Mouse (Mus musculus) ovary, adult 18-20 months (tissue): Measurements from ENCODE around the gene Bard1.

Experiments
- DNase-seq: peaks from one replicate; pipeline ENCODE4 v3.0.0; 2022; ENCODE audit warnings: low spot score, mixed read lengths

Gene Bard1

DNA sequence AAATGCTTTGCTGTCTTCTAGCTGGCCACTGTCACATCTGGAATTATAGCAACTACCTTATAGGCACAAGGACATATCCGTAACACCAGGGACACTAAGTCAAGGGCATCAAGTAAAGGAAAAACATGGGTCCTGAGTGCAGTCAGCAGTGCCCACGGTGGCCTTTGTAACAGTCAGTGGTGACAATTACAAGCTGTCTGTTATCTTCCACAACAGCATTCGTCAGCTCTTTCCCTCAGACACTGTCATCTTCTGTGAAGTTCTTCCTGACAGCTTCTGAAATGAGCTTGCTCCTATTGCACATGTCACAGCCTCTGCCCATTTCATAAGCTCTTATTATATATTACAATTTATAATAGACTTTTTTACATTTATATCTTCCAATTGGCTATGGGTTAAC is 50.7 kb downstream of the Bard1 start:
- DNase-seq: no peak

DNA sequence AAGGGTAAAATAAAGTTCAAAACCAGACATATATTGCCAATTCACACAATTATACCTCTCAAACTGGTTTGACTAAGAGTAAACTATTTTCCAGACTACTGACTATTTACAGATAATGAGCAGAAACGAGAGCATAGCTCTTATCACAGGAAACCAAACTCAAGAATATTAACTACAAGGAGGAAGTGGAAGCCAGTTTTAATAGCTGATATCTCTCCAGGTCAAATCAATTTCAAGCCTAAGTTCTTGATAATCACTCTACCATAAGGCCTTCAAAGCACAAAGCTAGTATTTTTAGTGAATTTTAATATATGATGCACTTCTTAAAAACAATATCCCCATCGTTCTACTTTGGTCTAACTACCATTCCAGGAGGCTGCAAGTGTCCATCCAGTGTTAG is 57.8 kb downstream of the Bard1 start:
- DNase-seq: no peak

DNA sequence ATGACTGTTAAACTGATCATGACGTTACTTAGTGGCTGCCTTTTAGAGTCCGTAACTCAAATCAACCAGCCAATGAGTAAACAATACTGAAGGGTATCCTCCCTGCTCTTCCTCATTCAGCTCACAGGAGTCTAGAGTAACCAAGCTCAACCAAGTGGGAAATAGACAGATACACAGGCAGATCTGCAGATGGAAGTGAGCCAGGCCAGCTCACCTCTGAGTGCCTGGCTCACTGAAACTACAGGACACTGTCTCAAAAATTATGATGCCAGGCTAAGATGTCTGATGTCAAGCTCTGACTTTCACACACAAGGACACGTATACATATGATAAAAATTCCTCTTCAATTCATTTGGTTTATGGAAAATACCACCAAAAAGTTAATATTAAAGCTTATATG is 59.0 kb downstream of the Bard1 start:
- no peak for DNase-seq

DNA sequence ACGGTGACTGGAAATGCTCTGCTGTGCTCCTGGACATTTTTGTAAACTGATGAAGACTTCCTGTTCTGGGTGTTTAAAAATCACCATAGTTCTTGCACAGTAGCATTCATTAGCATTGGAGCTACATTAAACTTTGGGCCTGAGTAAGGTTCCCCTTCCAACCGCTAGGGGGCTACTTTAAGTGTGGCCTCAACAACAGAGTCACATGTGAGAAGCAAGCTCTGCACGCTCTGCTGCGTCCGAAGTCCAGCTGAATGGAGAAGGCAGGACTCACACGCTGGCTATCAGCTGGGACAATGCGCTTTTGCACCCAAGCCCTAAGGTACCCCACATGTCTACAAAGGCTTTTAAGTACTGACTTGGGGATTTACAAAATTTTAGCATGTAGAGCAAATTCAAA is 65.9 kb downstream of the Bard1 start:
- DNase-seq: no peak

DNA sequence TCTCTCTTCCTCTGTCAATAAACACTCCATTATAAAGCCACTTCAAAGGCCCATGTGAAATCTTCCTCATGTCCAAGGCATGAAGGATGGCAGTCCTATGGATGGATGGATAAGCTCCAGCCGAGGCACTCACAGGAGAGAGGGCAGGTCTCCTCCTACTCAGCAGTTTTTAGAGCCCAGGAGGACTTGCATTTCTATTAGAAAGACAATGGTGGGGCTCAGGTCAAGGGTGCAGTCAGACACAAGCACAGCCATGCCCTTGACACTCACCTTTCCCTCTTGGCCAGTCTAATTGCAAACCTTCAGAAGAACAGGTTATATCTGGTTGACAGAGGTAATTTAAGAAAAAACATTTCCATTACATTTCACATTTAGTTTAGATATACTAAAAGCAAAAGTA is 67.4 kb downstream of the Bard1 start:
- DNase-seq: no peak

DNA sequence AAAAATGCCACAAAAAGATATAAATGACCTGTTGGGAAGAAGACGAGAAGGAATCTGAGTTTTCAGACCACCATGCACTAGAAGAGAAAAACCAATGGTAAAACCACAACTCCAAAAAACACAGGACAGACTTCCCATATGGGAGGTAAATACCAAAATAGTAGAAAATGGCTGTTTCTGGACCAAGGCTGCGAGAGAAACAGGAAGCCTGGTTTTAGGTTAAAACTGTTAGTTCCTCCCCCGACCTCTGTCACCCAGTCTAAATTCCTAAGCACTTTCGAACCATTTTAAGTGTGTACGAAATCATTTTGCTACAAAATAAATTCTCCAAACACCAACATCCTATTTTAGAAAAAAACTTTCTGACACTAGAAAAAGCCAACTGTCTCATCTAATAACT is 80.2 kb downstream of the Bard1 start:
- DNase-seq: no peak

DNA sequence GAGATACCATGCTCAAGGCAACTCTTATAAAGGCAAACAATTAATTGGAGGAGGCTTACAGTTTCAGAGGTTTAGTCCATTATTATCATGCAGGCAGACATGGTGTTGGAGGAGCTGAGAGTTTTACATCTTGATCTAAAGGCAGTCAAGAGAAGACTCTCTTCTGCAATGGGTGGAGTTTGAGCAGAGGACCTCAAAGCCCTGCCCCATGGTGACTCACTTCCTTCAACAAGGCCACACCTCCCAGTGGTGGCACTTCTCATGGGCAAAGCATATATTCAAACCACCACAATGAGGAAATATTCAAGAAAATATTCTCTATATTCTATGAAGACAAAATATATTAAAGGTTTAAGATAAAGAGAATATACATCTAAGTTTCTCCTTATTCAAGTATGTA is 88.6 kb downstream of the Bard1 start:
- no peak for DNase-seq

DNA sequence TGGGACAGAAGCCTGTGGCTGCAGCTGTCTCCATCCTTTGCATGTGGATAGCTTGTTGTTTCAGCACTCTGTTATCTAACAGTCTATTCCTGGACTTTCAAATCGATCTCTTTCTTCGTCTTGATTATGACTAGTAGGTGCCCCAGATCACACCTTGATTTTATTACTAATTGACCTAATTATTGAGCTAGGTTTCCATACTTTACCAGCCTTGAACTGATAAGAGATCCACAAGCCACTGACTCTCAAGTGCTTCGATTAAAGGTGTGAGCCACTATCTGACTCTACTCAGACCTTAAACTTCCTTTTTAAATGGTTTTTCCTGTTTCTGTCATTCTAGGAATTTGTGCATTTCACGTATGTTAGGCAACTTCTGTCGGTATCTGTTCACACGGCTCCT is 96.9 kb downstream of the Bard1 start:
- no peak for DNase-seq

DNA sequence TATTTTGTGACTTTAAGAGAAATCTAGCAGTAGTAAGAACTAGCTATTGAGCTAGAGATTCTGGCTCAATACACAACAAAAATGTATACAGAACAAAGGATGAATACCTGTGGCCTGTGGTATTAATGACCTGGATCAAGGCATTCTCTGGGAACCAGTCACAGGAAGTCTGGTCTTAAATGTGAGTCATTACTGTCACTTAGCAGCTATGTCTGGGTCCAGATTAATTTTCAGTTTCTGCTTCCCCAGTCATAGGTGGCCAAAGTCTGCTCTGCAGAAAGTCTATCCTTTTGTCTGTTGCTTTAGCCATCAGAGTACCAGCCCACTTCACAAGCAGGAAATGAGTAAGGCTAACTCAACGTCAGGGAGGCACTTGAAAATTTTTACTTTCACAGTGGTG is 98.8 kb downstream of the Bard1 start:
- DNase-seq: no peak

DNA sequence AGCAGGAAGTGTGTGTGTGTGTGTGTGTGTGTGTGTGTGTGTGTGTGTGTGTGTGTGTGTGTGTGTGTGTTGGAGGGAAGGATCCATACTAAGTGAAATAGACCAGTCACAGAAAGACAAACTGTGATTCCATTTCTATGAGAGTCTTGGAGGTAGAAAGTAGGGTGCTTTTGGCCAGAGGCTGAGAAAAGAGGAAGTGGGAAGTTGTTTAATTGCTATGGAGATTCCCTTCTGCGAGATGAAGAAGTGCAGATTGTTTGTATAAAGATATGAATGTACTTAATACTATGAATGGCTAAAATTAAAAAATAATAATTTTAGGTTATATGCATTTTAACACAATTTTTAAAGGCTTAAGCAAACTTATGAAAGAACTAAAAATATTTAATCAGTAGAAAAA is 99.2 kb downstream of the Bard1 start:
- no peak for DNase-seq

DNA sequence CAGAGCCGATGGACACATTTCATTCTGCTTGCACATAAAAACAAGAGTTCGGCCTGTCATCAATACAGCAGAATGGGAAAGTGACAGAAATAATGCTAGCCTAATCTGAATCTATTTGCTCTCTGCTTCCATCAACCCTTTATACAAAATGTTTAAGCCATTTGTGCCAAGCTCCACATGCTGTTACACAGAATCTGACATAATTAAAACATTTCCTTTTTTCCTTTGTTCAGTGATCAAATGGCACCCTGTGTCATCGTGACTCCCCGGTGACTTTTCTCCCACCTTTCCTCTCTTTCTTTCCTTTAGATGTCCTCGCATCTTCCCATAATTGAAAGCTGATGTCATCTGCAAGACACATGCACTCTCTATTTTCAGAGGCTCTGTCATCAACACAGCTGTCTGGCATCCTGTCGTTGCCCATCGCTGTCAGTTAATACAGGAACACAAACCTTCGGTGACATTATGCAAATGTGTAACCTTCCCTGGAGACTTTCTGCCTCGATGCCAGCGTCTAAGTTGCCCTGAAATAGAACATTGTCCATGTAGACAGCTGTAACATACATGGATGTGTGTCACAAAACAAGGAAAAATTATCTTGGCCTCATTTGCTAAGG is 105.5 kb downstream of the Bard1 start:
- no peak for DNase-seq

DNA sequence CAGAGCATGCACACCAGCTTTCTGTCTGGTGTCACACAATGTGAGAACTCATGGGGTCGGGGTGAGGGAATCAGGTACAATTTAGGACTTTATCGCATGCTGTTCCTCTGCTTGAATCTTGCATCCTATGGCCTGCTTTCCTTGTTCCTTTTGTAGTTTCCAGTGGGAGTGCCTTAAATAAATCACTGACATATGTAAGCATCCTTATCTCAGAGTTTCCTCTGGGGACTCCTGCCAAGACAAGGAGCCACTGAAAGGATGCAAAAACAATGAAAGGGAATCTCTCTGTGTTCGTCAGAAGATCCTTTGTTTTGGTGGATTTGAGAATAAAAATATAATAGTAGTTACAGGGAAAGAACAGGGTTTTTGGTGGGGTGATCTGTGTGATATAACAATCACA is 106.2 kb downstream of the Bard1 start:
- DNase-seq: no peak
